Mouse (Mus musculus): ENCODE data around the gene Trpc4ap. TPM values are rescaled to one million over a fixed set of nuclear protein-coding genes. Genes with fewer than 3 reads are reported as not detected.
A peak's percentile ranks its signal among the peaks of the same experiment; 100 is the strongest.

Gene Trpc4ap
- polyA plus RNA-seq, 1 experiment = 364 TPM

- H3K27ac ChIP-seq (ENCODE audit: insufficient read depth, low read depth, low read length) = no peak overlapping the region
- TF ChIP-seq CTCF (IDR thresholded peaks at IDR 0.05; ENCODE audit: insufficient read depth, low read depth, low read length) (no peak), POLR2A (IDR thresholded peaks at IDR 0.05; ENCODE audit: insufficient read depth, low read depth, low read length) (no peak)
- H3K4me3 ChIP-seq (ENCODE audit: insufficient read depth, low read depth, low read length) = no peak overlapping the region
- H3K4me1 ChIP-seq (ENCODE audit: control insufficient read depth, insufficient read depth, low read length) = peaks cover 30% of the 10 kb centered on the region
- WGBS = 88% methylated on average over 20 of the region's 20 CpGs
Measured at GRCm38 (mm10) chr2:155630153-155630552, 62.0 kb downstream of the Trpc4ap start.

GRCm38 (mm10) chr2:155629231-155629661, 62.9 kb downstream of the Trpc4ap start:
- TF ChIP-seq CTCF (IDR thresholded peaks at IDR 0.05; ENCODE audit: insufficient read depth, low read depth, low read length) = no peak
- no peak; the same call in 1 of the 2 replicates for TF ChIP-seq POLR2A (IDR thresholded peaks at IDR 0.05; ENCODE audit: insufficient read depth, low read depth, low read length)
- Histone ChIP-seq H3K4me3 (ENCODE audit: insufficient read depth, low read depth, low read length) (peak overlapping the region; percentile 34), H3K4me1 (ENCODE audit: control insufficient read depth, insufficient read depth, low read length) (peaks cover 30% of the 10 kb centered on the region), H3K27ac (ENCODE audit: insufficient read depth, low read depth, low read length) (no peak overlapping the region)
- WGBS = under 1% methylated on average over 35 of the region's 35 CpGs

- TF ChIP-seq CTCF (IDR thresholded peaks at IDR 0.05; ENCODE audit: insufficient read depth, low read depth, low read length) (no peak), POLR2A (IDR thresholded peaks at IDR 0.05; ENCODE audit: insufficient read depth, low read depth, low read length) (no peak)
- 0 out of 2 replicates have a peak overlapping the region, but pooled peaks have one; percentile 34 for H3K4me3 ChIP-seq (ENCODE audit: insufficient read depth, low read depth, low read length)
- no peak overlapping the region for H3K27ac ChIP-seq (ENCODE audit: insufficient read depth, low read depth, low read length)
- H3K4me1 ChIP-seq (ENCODE audit: control insufficient read depth, insufficient read depth, low read length) = peaks cover 30% of the 10 kb centered on the region
- 95% methylated on average over 13 of the region's 13 CpGs for WGBS
Measured at GRCm38 (mm10) chr2:155628519-155628918, 63.7 kb downstream of the Trpc4ap start.

GRCm38 (mm10) chr2:155628112-155628511, 64.1 kb downstream of the Trpc4ap start:
- Histone ChIP-seq H3K27ac (ENCODE audit: insufficient read depth, low read depth, low read length) (no peak overlapping the region), H3K4me3 (ENCODE audit: insufficient read depth, low read depth, low read length) (no peak overlapping the region), H3K4me1 (ENCODE audit: control insufficient read depth, insufficient read depth, low read length) (peaks cover 30% of the 10 kb centered on the region)
- WGBS = 94% methylated on average over 9 of the region's 9 CpGs
- TF ChIP-seq CTCF (IDR thresholded peaks at IDR 0.05; ENCODE audit: insufficient read depth, low read depth, low read length) = no peak

GRCm38 (mm10) chr2:155627030-155627738, 65.0 kb downstream of the Trpc4ap start:
- Histone ChIP-seq H3K4me1 (ENCODE audit: control insufficient read depth, insufficient read depth, low read length) (peaks cover 30% of the 10 kb centered on the region), H3K27ac (ENCODE audit: insufficient read depth, low read depth, low read length) (no peak overlapping the region), H3K4me3 (ENCODE audit: insufficient read depth, low read depth, low read length) (no peak overlapping the region)
- WGBS = 73% methylated on average over 21 of the region's 21 CpGs
- TF ChIP-seq CTCF (IDR thresholded peaks at IDR 0.05; ENCODE audit: insufficient read depth, low read depth, low read length) = peak; percentile 89
- TF ChIP-seq POLR2A (IDR thresholded peaks at IDR 0.05; ENCODE audit: insufficient read depth, low read depth, low read length) = no peak

GRCm38 (mm10) chr2:155626277-155626676, 65.9 kb downstream of the Trpc4ap start:
- WGBS = 57% methylated on average over 15 of the region's 15 CpGs
- Histone ChIP-seq H3K4me1 (ENCODE audit: control insufficient read depth, insufficient read depth, low read length) (peaks cover 28% of the 10 kb centered on the region), H3K27ac (ENCODE audit: insufficient read depth, low read depth, low read length) (no peak overlapping the region), H3K4me3 (ENCODE audit: insufficient read depth, low read depth, low read length) (no peak overlapping the region)
- TF ChIP-seq CTCF (IDR thresholded peaks at IDR 0.05; ENCODE audit: insufficient read depth, low read depth, low read length) (no peak), POLR2A (IDR thresholded peaks at IDR 0.05; ENCODE audit: insufficient read depth, low read depth, low read length) (no peak)

- no peak overlapping the region for H3K27ac ChIP-seq (ENCODE audit: insufficient read depth, low read depth, low read length)
- TF ChIP-seq CTCF (IDR thresholded peaks at IDR 0.05; ENCODE audit: insufficient read depth, low read depth, low read length) (0 out of 2 replicates have a peak, but pooled peaks have one; percentile 17), POLR2A (IDR thresholded peaks at IDR 0.05; ENCODE audit: insufficient read depth, low read depth, low read length) (no peak)
- 47% methylated on average over 10 of the region's 10 CpGs for WGBS
- no peak overlapping the region for H3K4me3 ChIP-seq (ENCODE audit: insufficient read depth, low read depth, low read length)
- H3K4me1 ChIP-seq (ENCODE audit: control insufficient read depth, insufficient read depth, low read length) = peaks cover 19% of the 10 kb centered on the region
Measured at GRCm38 (mm10) chr2:155624730-155625129, 67.5 kb downstream of the Trpc4ap start.

GRCm38 (mm10) chr2:155623996-155624395, 68.2 kb downstream of the Trpc4ap start:
- WGBS = 92% methylated on average over 6 of the region's 6 CpGs
- no peak overlapping the region for H3K27ac ChIP-seq (ENCODE audit: insufficient read depth, low read depth, low read length)
- H3K4me3 ChIP-seq (ENCODE audit: insufficient read depth, low read depth, low read length) = no peak overlapping the region
- peaks cover 11% of the 10 kb centered on the region for H3K4me1 ChIP-seq (ENCODE audit: control insufficient read depth, insufficient read depth, low read length)
- TF ChIP-seq POLR2A (IDR thresholded peaks at IDR 0.05; ENCODE audit: insufficient read depth, low read depth, low read length) (no peak), CTCF (IDR thresholded peaks at IDR 0.05; ENCODE audit: insufficient read depth, low read depth, low read length) (no peak)

- TF ChIP-seq CTCF (IDR thresholded peaks at IDR 0.05; ENCODE audit: insufficient read depth, low read depth, low read length) (no peak), POLR2A (IDR thresholded peaks at IDR 0.05; ENCODE audit: insufficient read depth, low read depth, low read length) (no peak)
- H3K4me3 ChIP-seq (ENCODE audit: insufficient read depth, low read depth, low read length) = no peak overlapping the region
- 26% methylated on average over 11 of the region's 11 CpGs for WGBS
- no peak overlapping the region for H3K27ac ChIP-seq (ENCODE audit: insufficient read depth, low read depth, low read length)
- H3K4me1 ChIP-seq (ENCODE audit: control insufficient read depth, insufficient read depth, low read length) = peaks cover 4% of the 10 kb centered on the region; the same call in 1 of the 2 replicates
Measured at GRCm38 (mm10) chr2:155622606-155623005, 69.6 kb downstream of the Trpc4ap start.
